Mouse (Mus musculus) hindbrain, embryonic 12.5 days (tissue): ENCODE measurements around the gene Gpsm1. TPM values are rescaled to one million over a fixed set of nuclear protein-coding genes. Genes with fewer than 3 reads are reported as not detected.
A peak's percentile ranks its signal among the peaks of the same experiment; 100 is the strongest.

Source experiments
- ATAC-seq: fragments of 200-750 bp; cut with Nextera tagmentation; 2 replicates; pipeline ENCODE4 v1.8.0; 2017; ENCODE audit warnings: moderate TSS enrichment; ENCODE audit not compliant: low FRiP score
- H3K27ac ChIP-seq: fragments of 300-500 bp; sonication (generic); 2 replicates; pipeline ENCODE4 v1.5.1; 2016; ENCODE audit warnings: mild to moderate bottlenecking
- H3K27me3 ChIP-seq: fragments of 300-500 bp; sonication (generic); 2 replicates; pipeline ENCODE4 v1.6.1; 2016; ENCODE audit warnings: mild to moderate bottlenecking
- H3K36me3 ChIP-seq: fragments of 300-500 bp; sonication (generic); 2 replicates; pipeline ENCODE4 v1.6.1; 2016; ENCODE audit warnings: mild to moderate bottlenecking
- H3K4me1 ChIP-seq: fragments of 300-500 bp; sonication (generic); 2 replicates; pipeline ENCODE4 v1.6.1; 2016
- H3K4me2 ChIP-seq: fragments of 300-500 bp; sonication (generic); replicated peaks from 2 replicates; pipeline ENCODE4 v1.6.1; 2016; ENCODE audit warnings: mild to moderate bottlenecking
- H3K4me3 ChIP-seq: fragments of 300-500 bp; sonication (generic); 2 replicates; pipeline ENCODE4 v1.5.1; 2016; ENCODE audit warnings: mild to moderate bottlenecking
- H3K9ac ChIP-seq: fragments of 300-500 bp; sonication (generic); 2 replicates; pipeline ENCODE4 v1.6.1; 2016; ENCODE audit warnings: mild to moderate bottlenecking, moderate library complexity
- H3K9me3 ChIP-seq: fragments of 300-500 bp; sonication (generic); replicated peaks from 2 replicates; pipeline ENCODE4 v1.6.1; 2016; ENCODE audit warnings: mild to moderate bottlenecking
- WGBS: fragments of 180-500 bp; shearing (Covaris S2); methylation state at CpG from one replicate; pipeline ENCODE4 v1.1.7; 2016; 5-methylcytosine and 5-hydroxymethylcytosine counted together
- polyA plus RNA-seq: library from polyadenylated mRNA; unstranded; fragments of >200 nt; fragmentation: Nextera tagmentation; extraction: Ambion mirVana; gene quantifications from 2 replicates; pipeline ENCODE4 v1.2.1, GENCODE M21; 2016

The Gpsm1 gene
- polyA plus RNA-seq, 1 experiment from 2014 or later: 133 TPM

DNA sequence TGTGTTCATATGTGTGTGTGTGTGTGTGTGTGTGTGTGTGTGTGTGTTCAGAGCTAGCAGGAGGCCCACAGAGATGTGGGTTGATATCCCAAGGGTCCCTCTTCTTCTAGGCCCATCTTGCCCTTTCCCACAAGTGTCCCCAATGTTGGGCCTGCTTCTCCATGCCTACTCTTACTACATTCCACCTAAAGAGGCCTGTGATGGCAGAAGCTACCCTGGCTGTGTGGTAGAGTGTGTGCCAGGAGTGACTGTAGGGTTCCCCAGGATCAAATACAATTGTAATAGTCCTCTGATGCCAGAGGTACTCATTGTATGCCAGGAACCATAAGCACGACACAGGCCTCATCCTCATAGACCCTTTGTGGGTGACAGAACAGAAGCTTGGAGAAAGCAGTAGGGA is 1.9 kb upstream of the Gpsm1 start:
- Histone ChIP-seq H3K36me3 (no peaks in the 10 kb centered on the region), H3K9me3 (no peaks in the 10 kb centered on the region), H3K4me1 (peaks cover 46% of the 10 kb centered on the region), H3K27ac (peak overlapping the region; percentile 49; the same call in 1 of the 2 replicates), H3K27me3 (no peaks in the 10 kb centered on the region), H3K9ac (no peak overlapping the region), H3K4me2 (no peak overlapping the region), H3K4me3 (no peak overlapping the region)
- no peak for ATAC-seq
- 96% methylated on average over 1 of the region's 1 CpGs for WGBS

DNA sequence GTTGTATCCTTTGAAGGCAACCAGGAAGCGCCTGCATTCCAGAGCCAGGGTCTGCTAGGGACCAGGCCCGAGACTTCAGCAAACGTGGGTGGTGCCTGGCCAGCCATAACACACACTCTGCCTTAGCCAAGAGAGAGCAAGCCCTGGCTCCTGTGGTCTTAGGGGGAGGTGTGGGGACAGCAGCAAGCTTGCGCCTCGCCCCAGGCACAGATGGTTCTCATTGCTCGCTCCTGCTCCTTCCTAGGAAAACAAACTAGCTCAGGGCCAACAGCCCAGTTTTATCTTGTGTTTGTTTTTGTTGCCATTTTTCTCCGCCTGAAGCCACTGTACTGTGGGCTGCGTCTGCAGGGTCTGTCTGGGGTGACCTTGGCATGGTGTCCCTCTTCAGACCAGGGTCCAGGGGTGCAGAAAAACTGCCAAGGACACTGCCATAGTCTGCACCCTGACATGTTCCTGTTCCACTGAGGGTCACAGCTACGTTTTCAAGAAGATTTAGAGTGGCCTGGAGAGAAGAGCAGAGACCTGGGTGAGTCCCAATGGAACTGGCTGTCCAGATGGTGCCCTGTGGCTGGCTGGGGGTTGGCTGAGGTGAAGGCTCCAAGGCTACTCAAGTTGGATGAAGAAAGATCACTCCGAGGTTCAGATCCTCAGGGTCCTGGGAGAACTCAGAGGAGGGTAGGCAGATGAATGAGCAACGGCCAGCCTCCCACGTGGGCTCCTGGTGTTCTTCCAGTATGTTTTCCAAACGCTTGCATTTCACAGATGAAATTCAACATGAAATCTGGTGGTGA is 839 bp upstream of the Gpsm1 start:
- Histone ChIP-seq H3K27me3 (no peaks in the 10 kb centered on the region), H3K4me1 (peaks cover 50% of the 10 kb centered on the region), H3K9ac (0 out of 2 replicates have a peak overlapping the region, but pooled peaks have one; percentile 94), H3K27ac (peak overlapping the region; percentile 94), H3K36me3 (no peaks in the 10 kb centered on the region), H3K4me3 (peak overlapping the region; percentile 82), H3K9me3 (no peaks in the 10 kb centered on the region), H3K4me2 (peak overlapping the region; percentile 94)
- no peak for ATAC-seq
- 53% methylated on average over 13 of the region's 13 CpGs for WGBS

DNA sequence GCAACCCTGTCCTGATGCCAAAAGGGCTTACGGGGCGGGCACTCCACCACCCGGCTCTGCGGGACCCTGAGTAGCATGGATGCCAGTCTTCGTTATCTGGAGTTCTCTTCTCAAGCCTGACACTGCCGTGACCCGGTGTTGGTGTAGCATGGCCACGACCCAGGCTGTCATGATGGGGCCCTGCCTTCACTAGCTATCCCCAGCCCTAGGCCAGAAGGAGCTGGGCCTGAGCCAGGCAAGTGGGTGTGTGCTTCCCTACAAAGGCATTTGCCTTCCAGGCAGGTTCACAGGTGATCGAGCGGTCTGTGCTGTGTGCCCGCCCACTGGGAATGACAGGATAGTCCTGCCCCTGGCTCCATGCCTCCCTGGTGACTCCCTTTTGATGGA is 603 bp downstream of the Gpsm1 start:
- Histone ChIP-seq H3K4me1 (peaks cover 52% of the 10 kb centered on the region), H3K9ac (peak overlapping the region; percentile 94), H3K9me3 (no peaks in the 10 kb centered on the region), H3K27me3 (no peaks in the 10 kb centered on the region), H3K4me3 (peak overlapping the region; percentile 82), H3K36me3 (no peaks in the 10 kb centered on the region), H3K4me2 (peak overlapping the region; percentile 94), H3K27ac (peak overlapping the region; percentile 94)
- peak; percentile 44 for ATAC-seq
- WGBS: under 1% methylated on average over 11 of the region's 11 CpGs

DNA sequence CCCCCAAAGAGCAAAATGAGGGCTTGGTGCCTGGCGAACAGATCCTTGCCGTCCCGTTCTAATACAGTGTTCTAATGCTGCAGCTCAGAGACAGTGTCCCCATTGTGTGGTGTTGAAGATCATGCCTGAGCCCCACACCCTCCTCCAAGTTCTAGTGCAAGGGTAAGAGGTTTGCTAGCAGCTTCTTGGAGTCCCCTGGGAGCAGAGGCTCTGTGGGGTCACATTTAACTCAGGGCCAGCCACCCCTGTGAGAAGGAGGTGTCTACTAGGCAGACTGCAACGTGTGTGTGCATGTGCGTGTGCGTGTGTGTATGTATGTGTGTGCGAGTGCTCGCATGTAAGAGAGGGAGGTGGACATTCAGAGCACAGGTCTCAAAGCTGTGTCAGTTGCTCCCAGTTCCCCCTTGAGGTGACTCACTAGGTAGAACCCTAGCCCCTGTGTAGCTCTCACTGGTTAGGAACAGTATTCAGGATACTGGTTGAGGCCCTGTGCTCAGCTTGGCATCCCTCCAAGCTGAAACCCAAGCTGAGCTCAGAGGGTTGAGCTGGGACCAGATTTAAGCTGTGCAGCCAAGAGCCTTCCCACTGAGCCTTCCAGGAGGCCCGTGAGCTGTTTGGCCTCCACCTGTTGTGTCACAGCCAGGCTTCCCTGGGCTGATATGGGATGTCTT is 1.4 kb downstream of the Gpsm1 start:
- peak overlapping the region; percentile 82 for H3K4me3 ChIP-seq
- H3K4me2 ChIP-seq: peak overlapping the region; percentile 94
- no peaks in the 10 kb centered on the region for H3K9me3 ChIP-seq
- H3K36me3 ChIP-seq: no peaks in the 10 kb centered on the region
- no peak for ATAC-seq
- H3K4me1 ChIP-seq: peaks cover 52% of the 10 kb centered on the region
- H3K27ac ChIP-seq: peak overlapping the region; percentile 94
- no peaks in the 10 kb centered on the region for H3K27me3 ChIP-seq
- peak overlapping the region; percentile 94 for H3K9ac ChIP-seq
- WGBS: 62% methylated on average over 9 of the region's 9 CpGs

GRCm38 (mm10) chr2:26317371-26317770 is 2.1 kb downstream of the Gpsm1 start:
- H3K9ac ChIP-seq: peak overlapping the region; percentile 94
- no peak for ATAC-seq
- peak overlapping the region; percentile 94 for H3K4me2 ChIP-seq
- H3K4me1 ChIP-seq: peaks cover 52% of the 10 kb centered on the region
- 74% methylated on average over 3 of the region's 3 CpGs for WGBS
- peak overlapping the region; percentile 25 for H3K27ac ChIP-seq
- peak overlapping the region; percentile 82 for H3K4me3 ChIP-seq
- H3K27me3 ChIP-seq: no peaks in the 10 kb centered on the region
- H3K9me3 ChIP-seq: no peaks in the 10 kb centered on the region
- H3K36me3 ChIP-seq: peaks cover 6% of the 10 kb centered on the region

DNA sequence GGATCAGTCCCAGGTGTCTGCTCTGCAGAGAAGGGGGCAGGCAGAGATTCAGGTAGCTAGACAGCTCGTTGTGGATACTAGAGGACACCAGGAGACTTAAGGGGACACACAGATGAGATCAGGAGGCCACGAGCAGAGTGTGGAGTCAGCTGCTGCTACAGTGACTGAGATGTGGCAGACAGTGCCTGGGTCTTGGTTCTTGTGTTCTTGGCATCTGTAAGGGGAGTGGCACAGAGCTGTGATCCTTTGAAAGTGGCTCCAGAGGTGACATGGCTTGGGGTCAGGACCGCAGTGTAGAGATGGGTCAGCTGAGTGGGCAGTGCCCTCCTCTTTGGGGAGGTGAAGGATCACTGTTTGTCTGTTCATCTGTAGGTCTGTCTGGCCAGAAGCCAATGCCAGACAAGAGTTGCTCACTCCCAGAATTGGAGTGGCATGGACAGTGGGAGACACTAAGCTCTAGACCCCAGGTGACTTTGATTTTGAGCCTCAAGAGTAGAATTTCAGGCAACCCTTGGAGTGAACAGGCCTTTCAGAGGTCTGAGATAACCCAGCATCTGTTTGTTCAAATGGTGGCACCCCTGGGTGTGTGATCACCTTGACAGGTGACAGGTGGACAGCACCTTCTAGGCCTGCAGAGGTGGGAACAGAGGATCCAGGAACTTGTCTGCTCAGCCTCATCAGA is 2.8 kb downstream of the Gpsm1 start:
- H3K4me2 ChIP-seq: peak overlapping the region; percentile 94
- WGBS: 86% methylated on average over 3 of the region's 3 CpGs
- H3K27me3 ChIP-seq: no peaks in the 10 kb centered on the region
- peaks cover 14% of the 10 kb centered on the region for H3K36me3 ChIP-seq
- no peak overlapping the region for H3K27ac ChIP-seq
- peaks cover 52% of the 10 kb centered on the region for H3K4me1 ChIP-seq
- H3K9me3 ChIP-seq: no peaks in the 10 kb centered on the region
- H3K4me3 ChIP-seq: no peak overlapping the region
- no peak for ATAC-seq
- peak overlapping the region; percentile 94; the same call in 1 of the 2 replicates for H3K9ac ChIP-seq

DNA sequence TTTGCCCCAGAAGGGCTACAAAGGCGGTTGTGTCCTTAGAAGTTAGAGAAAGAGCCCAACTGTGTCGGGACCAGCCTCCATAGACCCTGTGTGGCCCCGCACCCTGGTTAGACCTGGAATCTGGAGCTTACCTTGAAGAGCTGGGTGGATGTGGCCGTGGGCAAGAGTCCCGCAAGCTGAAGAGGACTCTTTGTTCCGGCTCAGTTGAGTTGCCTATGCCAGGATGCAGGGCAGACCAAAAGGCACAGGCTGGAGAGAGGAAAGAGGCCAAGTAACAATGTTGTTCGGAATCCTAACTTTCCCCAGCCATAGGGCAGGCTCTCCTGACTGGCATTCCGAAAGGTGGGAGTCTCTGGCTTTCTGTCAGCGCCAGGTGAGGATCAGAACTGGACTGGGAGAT is 3.8 kb downstream of the Gpsm1 start:
- no peak for ATAC-seq
- H3K4me3 ChIP-seq: no peak overlapping the region
- H3K36me3 ChIP-seq: peaks cover 24% of the 10 kb centered on the region
- no peaks in the 10 kb centered on the region for H3K27me3 ChIP-seq
- no peaks in the 10 kb centered on the region for H3K9me3 ChIP-seq
- 0 out of 2 replicates have a peak overlapping the region, but pooled peaks have one; percentile 0 for H3K9ac ChIP-seq
- no peak overlapping the region for H3K4me2 ChIP-seq
- WGBS: 93% methylated on average over 9 of the region's 9 CpGs
- peaks cover 51% of the 10 kb centered on the region for H3K4me1 ChIP-seq
- H3K27ac ChIP-seq: no peak overlapping the region

DNA sequence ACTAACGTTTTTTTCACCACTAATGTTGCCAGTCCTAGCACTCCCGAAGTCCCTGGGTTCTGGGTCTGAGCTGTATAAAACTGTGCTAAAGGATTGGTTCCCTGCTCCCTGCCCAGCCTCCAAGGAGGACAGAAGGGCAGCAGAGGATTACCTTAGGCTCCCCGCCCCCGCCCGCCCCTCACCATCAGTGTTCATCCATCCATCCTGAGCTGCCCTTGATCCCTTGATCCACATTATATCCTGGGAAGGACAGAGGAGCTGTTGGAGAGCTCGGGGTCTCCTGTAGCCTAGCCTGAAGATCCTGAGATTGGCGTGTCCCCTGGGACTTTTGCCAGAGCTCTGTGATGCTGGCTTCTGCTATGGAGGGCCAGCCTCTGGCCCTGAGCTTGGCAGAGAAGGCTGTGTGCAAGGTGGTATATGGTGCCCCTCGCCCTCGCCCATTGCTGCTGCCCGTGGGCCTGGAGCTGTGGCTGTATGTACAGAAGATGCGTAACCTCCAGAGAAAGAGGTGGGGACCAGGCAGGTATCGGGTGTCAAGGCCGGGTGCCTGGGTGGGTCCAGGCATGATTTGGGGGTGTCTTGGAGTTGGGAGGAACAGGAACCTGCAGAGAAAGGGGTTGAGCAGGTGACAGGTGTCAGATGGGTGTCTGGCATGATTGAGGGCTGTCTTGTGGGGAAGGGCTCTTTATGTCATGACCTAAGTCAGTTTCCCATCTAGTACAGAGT is 4.4 kb downstream of the Gpsm1 start:
- H3K9me3 ChIP-seq: no peaks in the 10 kb centered on the region
- H3K36me3 ChIP-seq: peaks cover 29% of the 10 kb centered on the region
- H3K4me2 ChIP-seq: no peak overlapping the region
- H3K4me3 ChIP-seq: no peak overlapping the region
- peaks cover 47% of the 10 kb centered on the region for H3K4me1 ChIP-seq
- H3K27ac ChIP-seq: no peak overlapping the region
- ATAC-seq: no peak
- no peaks in the 10 kb centered on the region for H3K27me3 ChIP-seq
- 90% methylated on average over 13 of the region's 13 CpGs for WGBS
- H3K9ac ChIP-seq: 0 out of 2 replicates have a peak overlapping the region, but pooled peaks have one; percentile 0

DNA sequence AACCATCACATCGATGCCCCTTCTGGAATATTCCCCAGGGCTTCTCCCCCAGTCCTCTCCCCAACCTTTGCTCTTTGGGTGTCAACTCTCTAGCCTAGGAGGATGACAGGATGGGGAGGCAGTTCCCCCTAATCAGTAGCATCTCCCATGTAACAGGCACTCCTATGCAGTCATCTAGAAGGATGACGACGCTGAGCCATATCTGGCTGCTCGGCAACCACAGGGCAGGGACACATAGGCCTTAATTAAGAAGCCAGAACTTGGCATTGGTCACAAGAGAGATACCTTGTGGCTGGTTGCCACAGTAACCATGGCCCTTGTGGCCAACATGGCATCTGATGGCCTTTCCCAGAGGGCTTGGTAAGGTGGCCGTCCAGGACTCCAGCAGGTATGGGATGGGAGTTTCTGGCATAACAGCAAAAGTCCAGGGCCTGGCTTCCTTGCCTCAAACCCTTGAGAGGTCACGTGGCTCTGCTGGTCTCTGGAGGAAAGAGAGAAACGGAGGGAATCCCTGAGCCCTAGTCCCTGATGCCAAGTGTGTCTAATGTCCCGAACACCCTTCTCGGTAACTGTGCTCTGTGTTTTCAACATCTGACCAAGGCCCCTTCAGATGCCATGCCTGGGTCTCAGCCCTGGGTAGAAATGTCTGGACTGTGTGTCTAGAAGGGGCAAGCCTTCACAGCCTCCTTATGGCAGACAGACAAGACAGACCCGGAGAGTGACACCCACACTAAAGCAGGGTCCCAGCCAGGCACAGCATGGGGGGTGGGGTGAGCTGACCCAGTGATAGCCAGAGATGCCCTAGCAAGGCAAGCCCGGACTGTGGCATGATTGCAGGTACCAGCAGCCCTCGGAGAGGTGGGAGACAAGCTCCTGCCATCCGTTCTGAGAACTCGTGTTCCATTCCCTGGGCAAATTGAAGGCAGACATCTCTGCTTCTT is 5.2 kb downstream of the Gpsm1 start:
- Histone ChIP-seq H3K36me3 (peaks cover 38% of the 10 kb centered on the region), H3K27ac (no peak overlapping the region), H3K4me1 (peaks cover 42% of the 10 kb centered on the region), H3K4me2 (no peak overlapping the region), H3K9ac (no peak overlapping the region), H3K27me3 (no peaks in the 10 kb centered on the region), H3K4me3 (no peak overlapping the region), H3K9me3 (no peaks in the 10 kb centered on the region)
- WGBS: 87% methylated on average over 14 of the region's 14 CpGs
- no peak for ATAC-seq

DNA sequence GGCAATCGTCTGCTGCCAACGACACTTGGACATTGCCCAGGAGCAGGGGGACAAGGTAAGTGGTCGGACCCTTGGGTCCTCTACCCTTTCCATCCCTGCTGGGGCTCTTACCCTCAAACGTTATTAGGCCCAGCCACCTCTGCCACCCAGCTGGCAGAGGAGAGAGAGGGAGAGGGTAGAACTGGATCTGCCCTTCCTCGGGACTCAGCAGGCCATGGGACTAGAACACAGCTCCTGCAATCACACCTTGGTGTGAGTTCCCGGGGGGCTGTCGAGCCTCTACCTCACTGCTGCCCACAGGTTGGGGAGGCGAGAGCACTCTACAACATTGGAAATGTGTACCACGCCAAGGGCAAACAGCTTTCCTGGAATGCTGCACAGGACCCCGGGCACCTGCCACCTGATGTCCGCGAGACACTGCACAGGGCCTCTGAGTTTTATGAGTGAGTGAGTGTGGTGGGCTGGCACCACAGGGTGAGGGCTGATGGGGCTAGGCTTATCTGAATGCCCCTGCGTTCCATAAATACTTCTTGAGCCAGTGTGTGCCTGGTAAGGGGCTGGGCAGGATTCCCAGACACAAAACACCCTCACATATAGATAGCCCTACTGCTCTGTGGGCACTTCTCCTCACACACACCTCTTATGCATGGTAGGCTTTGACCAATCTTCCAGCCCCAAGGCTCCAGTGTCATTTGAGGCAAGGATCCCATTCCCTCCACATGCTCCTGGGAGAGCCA is 8.4 kb downstream of the Gpsm1 start:
- H3K9me3 ChIP-seq: no peaks in the 10 kb centered on the region

More for the DNA sequence above, 8.4 kb downstream of the Gpsm1 start:
- Histone ChIP-seq H3K4me2 (no peak overlapping the region), H3K9ac (no peak overlapping the region), H3K4me3 (no peak overlapping the region), H3K36me3 (peaks cover 62% of the 10 kb centered on the region), H3K4me1 (peaks cover 16% of the 10 kb centered on the region), H3K27ac (no peak overlapping the region), H3K27me3 (no peaks in the 10 kb centered on the region)
- ATAC-seq: no peak
- WGBS: 94% methylated on average over 13 of the region's 13 CpGs
